Mouse (Mus musculus) liver, embryonic 14.5 days (tissue): ENCODE measurements around the gene Nceh1.

Source experiments
- CTCF ChIP-seq: IDR thresholded peaks from 2 replicates; pipeline ENCODE4 v1.5.1; 2016; ENCODE audit warnings: antibody characterized with exemption, low read depth, control low read depth
- EP300 ChIP-seq: IDR thresholded peaks from 2 replicates; pipeline ENCODE4 v1.6.1; 2016; ENCODE audit warnings: antibody characterized with exemption, low read depth

DNA sequence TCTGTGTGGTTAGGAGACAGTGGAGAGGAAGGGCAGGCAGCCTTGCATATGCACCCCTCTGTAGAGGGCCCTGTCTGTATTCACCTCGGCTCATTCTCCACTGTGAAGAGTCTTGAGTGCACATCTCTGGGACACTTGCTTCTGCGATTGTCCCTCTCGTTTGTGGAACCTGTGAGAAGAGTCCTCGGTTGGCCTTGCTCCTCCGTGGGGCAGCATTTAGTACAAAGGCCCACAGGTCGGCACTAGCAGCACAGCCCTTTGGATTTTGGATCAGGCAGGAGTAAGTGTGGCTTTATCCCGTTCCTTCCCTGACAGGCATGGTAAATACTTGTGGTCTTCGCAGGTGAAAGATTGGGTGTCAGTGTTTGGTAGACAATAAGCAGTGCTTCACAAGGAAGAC, 23.8 kb downstream of the Nceh1 start:
- no peak for TF ChIP-seq EP300
- no peak for TF ChIP-seq CTCF
